Mouse (Mus musculus) G1E-ER4 (cell line): ENCODE results near the gene Dhps. TPM values are rescaled to one million over a fixed set of nuclear protein-coding genes. Genes with fewer than 3 reads are reported as not detected.

ENCODE experiments used
- GATA1 ChIP-seq: IDR thresholded peaks from one replicate; pipeline ENCODE4 v1.8.0; 2012; ENCODE audit warnings: low read length, inconsistent platforms
- polyA plus RNA-seq: library from polyadenylated mRNA; stranded (reverse); fragments of >175 nt; gene quantifications from 2 replicates; pipeline ENCODE4 v1.2.3, GENCODE M21; 2012

Gene Dhps
- polyA plus RNA-seq, 1 experiment: 40.4 TPM

GRCm38 (mm10) chr8:85119052-85119981 lies 47.8 kb downstream of the Dhps start:
- TF ChIP-seq GATA1: no peak

DNA sequence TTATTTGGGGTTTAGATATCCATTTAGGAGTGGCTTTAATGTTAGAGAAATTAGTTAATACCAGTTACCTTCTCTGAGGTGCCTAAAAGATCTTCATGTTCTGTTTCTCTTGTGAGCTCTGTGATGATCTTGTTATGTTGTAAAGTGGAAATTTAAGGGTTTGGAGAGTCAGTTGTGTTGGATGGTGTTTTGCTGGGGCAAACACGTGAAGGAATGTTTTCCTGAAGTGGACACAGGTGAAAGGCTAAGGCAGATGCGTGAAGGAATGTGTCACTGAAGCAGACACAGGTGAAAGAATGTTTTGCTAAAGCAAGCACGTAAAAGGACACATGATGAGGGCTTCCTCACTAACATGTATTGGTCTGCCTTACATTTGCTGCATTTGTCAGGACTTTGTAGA lies 51.4 kb downstream of the Dhps start, which contains the start of gene Zfp791:
Zfp791 (minus strand) TSS at position 101 of the 400 bp plus-strand sequence.
- no peak for TF ChIP-seq GATA1

DNA sequence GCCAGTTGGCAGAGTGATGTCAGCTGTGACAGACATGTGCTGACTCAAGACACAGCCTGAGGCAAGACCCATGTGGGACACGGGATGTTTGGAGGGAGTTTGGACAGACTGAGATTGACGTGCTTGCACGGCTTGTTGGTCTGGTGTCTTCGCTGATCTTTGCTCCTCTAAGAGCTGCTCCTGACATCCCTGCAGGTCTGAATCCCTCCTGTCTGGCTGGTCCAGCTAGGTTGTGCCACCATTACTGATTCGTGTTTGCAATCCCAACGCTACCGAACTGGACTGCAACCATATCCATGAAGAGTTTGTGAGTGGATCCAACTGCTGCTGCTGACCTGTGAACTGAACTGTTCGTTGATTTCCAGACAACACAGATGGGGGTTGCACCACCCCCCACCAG lies 52.1 kb downstream of the Dhps start:
- no peak for TF ChIP-seq GATA1

Other genes starting within 250 kb of the Dhps start
- 1.6 and 1.7 TPM in 2 replicates for gene Dand5, start 248.9 kb upstream of the Dhps start, polyA plus RNA-seq
- gene Gadd45gip1, start 240.2 kb upstream of the Dhps start, polyA plus RNA-seq: 88.2 and 112 TPM in 2 replicates
- gene Rad23a, start 231.1 kb upstream of the Dhps start, polyA plus RNA-seq: 615 and 707 TPM in 2 replicates
- gene Calr, start 224.8 kb upstream of the Dhps start, polyA plus RNA-seq: 315 and 318 TPM in 2 replicates
- 149 and 179 TPM in 2 replicates for gene Farsa, start 214.8 kb upstream of the Dhps start, polyA plus RNA-seq
- 77.8 and 102 TPM in 2 replicates for gene Syce2, start 199.6 kb upstream of the Dhps start, polyA plus RNA-seq
- 89.9 and 98.4 TPM in 2 replicates for gene Gcdh, start 177.8 kb upstream of the Dhps start, polyA plus RNA-seq
- gene Klf1, start 169.8 kb upstream of the Dhps start, polyA plus RNA-seq: 371 and 477 TPM in 2 replicates
- gene Dnase2a, start 163.2 kb upstream of the Dhps start, polyA plus RNA-seq: 25.4 and 75.0 TPM in 2 replicates
- gene Mast1, start 134.4 kb upstream of the Dhps start, polyA plus RNA-seq: 0.46 and 0.50 TPM in 2 replicates
- not detected in 2 replicates for gene Rtbdn, start 124.8 kb upstream of the Dhps start, polyA plus RNA-seq
- not detected in 2 replicates for gene Gm49661, start 102.3 kb upstream of the Dhps start, polyA plus RNA-seq
- 29.7 and 136 TPM in 2 replicates for gene Prdx2, start 102.2 kb upstream of the Dhps start, polyA plus RNA-seq
- gene Rnaseh2a, start 102.0 kb upstream of the Dhps start, polyA plus RNA-seq: 725 and 803 TPM in 2 replicates
- gene Junb, start 93.0 kb upstream of the Dhps start, polyA plus RNA-seq: 68.1 and 95.2 TPM in 2 replicates
- 10.7 and 11.9 TPM in 2 replicates for gene Hook2, start 81.2 kb upstream of the Dhps start, polyA plus RNA-seq
- 0.03 TPM in 2 replicates for gene Best2, start 57.2 kb upstream of the Dhps start, polyA plus RNA-seq
- gene Asna1, start 46.5 kb upstream of the Dhps start, polyA plus RNA-seq: 97.2 and 187 TPM in 2 replicates
- gene Trir, start 44.9 kb upstream of the Dhps start, polyA plus RNA-seq: 299 and 448 TPM in 2 replicates
- gene Tnpo2, start 34.8 kb upstream of the Dhps start, polyA plus RNA-seq: 17.1 and 25.1 TPM in 2 replicates
- 24.7 and 27.7 TPM in 2 replicates for gene Fbxw9, start 11.7 kb upstream of the Dhps start, polyA plus RNA-seq
- 1.1 and 1.3 TPM in 2 replicates for gene Gm5741, start 3.8 kb upstream of the Dhps start, polyA plus RNA-seq
- gene Wdr83os, start 9.0 kb downstream of the Dhps start, polyA plus RNA-seq: 4.1 and 22.5 TPM in 2 replicates
- 18.1 and 45.7 TPM in 2 replicates for gene Wdr83, start 9.5 kb downstream of the Dhps start, polyA plus RNA-seq
- 9.5 and 11.4 TPM in 2 replicates for gene Man2b1, start 11.5 kb downstream of the Dhps start, polyA plus RNA-seq
- gene Zfp791, start 51.3 kb downstream of the Dhps start, polyA plus RNA-seq: not detected in 2 replicates
- gene Cks1brt, start 80.2 kb downstream of the Dhps start, polyA plus RNA-seq: not detected in 2 replicates
- not detected in 2 replicates for gene Olfr371, start 154.2 kb downstream of the Dhps start, polyA plus RNA-seq
- gene Orc6, start 227.9 kb downstream of the Dhps start, polyA plus RNA-seq: 4.5 and 16.7 TPM in 2 replicates
- gene Vps35, start 228.0 kb downstream of the Dhps start, polyA plus RNA-seq: 3.8 and 6.0 TPM in 2 replicates